Comparison of ENCODE assay signal across 13 mouse cellular contexts in the genomic region with DNA sequence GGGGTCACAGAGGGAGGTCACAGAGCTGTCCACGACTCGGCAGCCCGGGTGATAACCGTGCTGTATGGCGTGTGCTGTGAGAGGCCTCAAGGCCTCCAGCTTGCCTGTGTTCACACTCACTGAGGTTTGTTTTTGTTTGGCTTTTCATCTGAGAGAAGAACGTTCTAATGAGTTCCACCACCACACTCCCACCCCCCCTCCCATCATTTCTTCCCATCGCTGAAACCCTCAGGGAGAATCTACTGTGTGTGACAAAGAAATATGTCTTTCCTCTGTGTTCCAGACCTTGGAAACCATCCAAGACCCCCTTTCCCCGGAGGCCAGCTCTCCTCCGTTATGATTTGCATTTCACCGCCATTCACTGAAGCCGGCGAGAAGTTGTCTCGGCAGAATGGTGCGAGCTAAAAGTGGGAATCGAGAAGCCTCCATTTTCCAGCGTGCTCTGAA.
DNase-seq lines count a peak whose midpoint lies in the region; ATAC-seq and TF ChIP-seq lines count a peak whose summit lies in the region.
"Had no signal": no experiment of that assay in that cellular context is flagged by ENCODE, and none has a peak within 500 bp of the region (broad histone marks: within the 10 kb centered on the region; RNA-seq: fewer than 3 reads in every experiment).

No protein-coding gene starts in this region.

- no peak for TF ChIP-seq CTCF in intestine, postnatal 0 days (IDR thresholded peaks at IDR 0.05; ENCODE audit: low read depth)
- TF ChIP-seq CTCF in hindbrain, postnatal 0 days (IDR thresholded peaks at IDR 0.05; ENCODE audit: low read depth), result no peak
- TF ChIP-seq CTCF in stomach, postnatal 0 days (IDR thresholded peaks at IDR 0.05; ENCODE audit: low read depth), result no peak

- ATAC-seq in intestine, embryonic 14.5 days (replicated peaks; ENCODE audit: low FRiP score, low TSS enrichment, low read depth), result no peak
- no peak for ATAC-seq in intestine, postnatal 0 days
- ATAC-seq in hindbrain, postnatal 0 days, result peak; percentile 69
- no peak for ATAC-seq in stomach, postnatal 0 days (ENCODE audit: low FRiP score, low TSS enrichment)

- no peak overlapping the region for H3K9ac ChIP-seq in intestine, embryonic 14.5 days (ENCODE audit: low read length)
- no peak overlapping the region for H3K9ac ChIP-seq in intestine, postnatal 0 days (ENCODE audit: low read depth, low read length)
- H3K9ac ChIP-seq in hindbrain, postnatal 0 days (replicated peaks; ENCODE audit: low read length), result no peak overlapping the region
- no peak overlapping the region for H3K9ac ChIP-seq in stomach, postnatal 0 days (ENCODE audit: low read length)

- H3K9me3 ChIP-seq in intestine, embryonic 14.5 days (ENCODE audit: control insufficient read depth, low read length), result no peaks in the 10 kb centered on the region
- H3K9me3 ChIP-seq in intestine, postnatal 0 days (ENCODE audit: control insufficient read depth), result no peaks in the 10 kb centered on the region
- H3K9me3 ChIP-seq in hindbrain, postnatal 0 days (ENCODE audit: low read length), result no peaks in the 10 kb centered on the region
- no peaks in the 10 kb centered on the region for H3K9me3 ChIP-seq in stomach, postnatal 0 days (ENCODE audit: control insufficient read depth, low read length)

- no peaks in the 10 kb centered on the region; the same call in none of the 2 replicates for H3K4me1 ChIP-seq in intestine, embryonic 14.5 days (replicated peaks; ENCODE audit: control insufficient read depth, insufficient read depth, low read length)
- H3K4me1 ChIP-seq in intestine, postnatal 0 days (replicated peaks; ENCODE audit: control insufficient read depth, insufficient read depth, low read length), result no peaks in the 10 kb centered on the region
- H3K4me1 ChIP-seq in hindbrain, postnatal 0 days (ENCODE audit: insufficient read depth, low read length), result no peaks in the 10 kb centered on the region
- no peaks in the 10 kb centered on the region; the same call in 1 of the 2 replicates for H3K4me1 ChIP-seq in stomach, postnatal 0 days (replicated peaks; ENCODE audit: control insufficient read depth, insufficient read depth)

- H3K4me2 ChIP-seq in intestine, embryonic 14.5 days (ENCODE audit: low read length), result peak overlapping the region; percentile 40
- H3K4me2 ChIP-seq in intestine, postnatal 0 days (replicated peaks; ENCODE audit: low read depth), result no peak overlapping the region; the same call in 1 of the 2 replicates
- peak overlapping the region; percentile 47 for H3K4me2 ChIP-seq in hindbrain, postnatal 0 days (ENCODE audit: low read depth, low read length)
- peak overlapping the region; percentile 40 for H3K4me2 ChIP-seq in stomach, postnatal 0 days (replicated peaks; ENCODE audit: low read depth)

- H3K27ac ChIP-seq in intestine, embryonic 14.5 days (ENCODE audit: low read depth), result peak overlapping the region; percentile 51; the same call in 1 of the 2 replicates
- no peak overlapping the region for H3K27ac ChIP-seq in intestine, postnatal 0 days (ENCODE audit: low read depth, low read length)
- no peak overlapping the region for H3K27ac ChIP-seq in hindbrain, postnatal 0 days
- no peak overlapping the region for H3K27ac ChIP-seq in stomach, postnatal 0 days (replicated peaks)

- peak overlapping the region; percentile 15; the same call in 1 of the 2 replicates for H3K4me3 ChIP-seq in intestine, embryonic 14.5 days (ENCODE audit: low read depth, low read length)
- no peak overlapping the region for H3K4me3 ChIP-seq in intestine, postnatal 0 days (ENCODE audit: low read depth, low read length)
- no peak overlapping the region for H3K4me3 ChIP-seq in hindbrain, postnatal 0 days (ENCODE audit: low read length)
- H3K4me3 ChIP-seq in stomach, postnatal 0 days (ENCODE audit: low read depth, low read length), result no peak overlapping the region
- H3K4me3 ChIP-seq: myocyte had no signal

- DNase-seq in intestine, embryonic 14.5 days (ENCODE audit: low spot score), result peak; percentile 67
- peak; percentile 21 for DNase-seq in right cerebral cortex, postnatal 4 days
- no peak for DNase-seq in right cerebral cortex, adult 2 months (ENCODE audit: low spot score in 2 of 2)
- peak; percentile 59 for DNase-seq in hindbrain, postnatal 0 days (ENCODE audit: low spot score)
- DNase-seq in stomach, postnatal 0 days (ENCODE audit: low spot score), result no peak
- no peak for DNase-seq in adrenal gland, postnatal 4 days (ENCODE audit: low spot score in 2 of 2)
- DNase-seq in right cerebral cortex, postnatal 14 days, result no peak
- DNase-seq: adrenal gland, postnatal 25 days; cerebellum, adult 9-10 months; kidney, adult 18-20 months; liver had no signal

- no peak for TF ChIP-seq EP300 in stomach, postnatal 0 days (optimal IDR thresholded peaks at IDR 0.05)

- H3K36me3 ChIP-seq in intestine, embryonic 14.5 days (ENCODE audit: control insufficient read depth, insufficient read depth, low read length), result no peaks in the 10 kb centered on the region
- no peaks in the 10 kb centered on the region for H3K36me3 ChIP-seq in intestine, postnatal 0 days (ENCODE audit: control insufficient read depth, insufficient read depth)
- no peaks in the 10 kb centered on the region for H3K36me3 ChIP-seq in hindbrain, postnatal 0 days (ENCODE audit: insufficient read depth, low read length)
- no peaks in the 10 kb centered on the region for H3K36me3 ChIP-seq in stomach, postnatal 0 days (ENCODE audit: control insufficient read depth, insufficient read depth, low read length)

- 24% methylated on average over 16 of the region's 16 CpGs for WGBS in intestine, embryonic 14.5 days
- 67% methylated on average over 16 of the region's 16 CpGs for WGBS in intestine, postnatal 0 days
- WGBS in hindbrain, postnatal 0 days, result 12% methylated on average over 16 of the region's 16 CpGs
- 47% methylated on average over 16 of the region's 16 CpGs for WGBS in stomach, postnatal 0 days

- no peaks in the 10 kb centered on the region for H3K27me3 ChIP-seq in intestine, embryonic 14.5 days (replicated peaks; ENCODE audit: control insufficient read depth, insufficient read depth, low read length)
- no peaks in the 10 kb centered on the region for H3K27me3 ChIP-seq in intestine, postnatal 0 days (replicated peaks; ENCODE audit: control insufficient read depth, insufficient read depth, low read length)
- H3K27me3 ChIP-seq in hindbrain, postnatal 0 days (ENCODE audit: insufficient read depth, low read length), result no peaks in the 10 kb centered on the region
- no peaks in the 10 kb centered on the region for H3K27me3 ChIP-seq in stomach, postnatal 0 days (ENCODE audit: control insufficient read depth, insufficient read depth, low read length)

Comparison
In these comparisons a context has a peak if more than half of its experiments do, and no peak if none do; other contexts are left out.
1. DNase-seq: peak in intestine, embryonic 14.5 days (single experiment), right cerebral cortex, postnatal 4 days (single experiment) and hindbrain, postnatal 0 days (single experiment); none in right cerebral cortex, adult 2 months (0 of 2), stomach, postnatal 0 days (single experiment), adrenal gland, postnatal 4 days (0 of 2) and right cerebral cortex, postnatal 14 days (single experiment).